Mouse (Mus musculus) cerebellum, adult 2 months (tissue): Measurements from ENCODE around the gene Kcnh6.

ENCODE experiments used
- CTCF ChIP-seq: fragments of 200-500 bp; IDR thresholded peaks from 2 replicates; pipeline ENCODE4 v1.5.1; 2011; ENCODE audit warnings: low read depth, mild to moderate bottlenecking, control low read depth, low read length, moderate library complexity, borderline replicate concordance; ENCODE audit not compliant: insufficient read depth
- POLR2A ChIP-seq: fragments of 200-500 bp; IDR thresholded peaks from 2 replicates; pipeline ENCODE4 v1.6.1; 2011; ENCODE audit warnings: low read length, control low read depth, borderline replicate concordance; ENCODE audit not compliant: insufficient read depth

DNA sequence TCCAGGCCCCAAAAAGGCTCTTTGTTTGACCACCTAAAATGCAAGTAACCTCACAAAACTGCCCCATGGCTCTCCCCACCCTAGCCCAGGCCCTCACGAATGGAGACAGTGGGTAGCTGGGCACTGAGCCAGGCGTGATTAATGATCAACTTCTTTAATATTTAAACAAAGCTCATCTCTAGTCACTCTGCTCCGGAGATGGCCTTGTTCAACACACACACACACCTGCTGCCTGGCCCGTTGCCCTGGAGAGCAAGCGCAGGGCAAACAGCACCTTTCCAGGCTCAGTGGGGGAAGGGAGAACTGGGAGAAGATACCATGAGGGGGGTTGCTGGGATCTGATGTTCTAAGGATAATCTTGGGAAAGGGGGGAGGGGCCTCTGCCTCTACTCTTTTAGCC is 2.0 kb upstream of the Kcnh6 start:
- TF ChIP-seq CTCF (no peak), POLR2A (no peak)
